Mouse (Mus musculus): ENCODE measurements around the gene Eme1. TPM values are rescaled to one million over a fixed set of nuclear protein-coding genes. Genes with fewer than 3 reads are reported as not detected.
"Not testable (repeated sequence)": the region's sequence is repeated elsewhere in the genome, so short reads cannot be mapped to it uniquely, and the experiment has no call there.

The Eme1 gene
- 7.3 and 13.5 TPM in 2 replicates for polyA plus RNA-seq (2012; rRNA removed)

DNA sequence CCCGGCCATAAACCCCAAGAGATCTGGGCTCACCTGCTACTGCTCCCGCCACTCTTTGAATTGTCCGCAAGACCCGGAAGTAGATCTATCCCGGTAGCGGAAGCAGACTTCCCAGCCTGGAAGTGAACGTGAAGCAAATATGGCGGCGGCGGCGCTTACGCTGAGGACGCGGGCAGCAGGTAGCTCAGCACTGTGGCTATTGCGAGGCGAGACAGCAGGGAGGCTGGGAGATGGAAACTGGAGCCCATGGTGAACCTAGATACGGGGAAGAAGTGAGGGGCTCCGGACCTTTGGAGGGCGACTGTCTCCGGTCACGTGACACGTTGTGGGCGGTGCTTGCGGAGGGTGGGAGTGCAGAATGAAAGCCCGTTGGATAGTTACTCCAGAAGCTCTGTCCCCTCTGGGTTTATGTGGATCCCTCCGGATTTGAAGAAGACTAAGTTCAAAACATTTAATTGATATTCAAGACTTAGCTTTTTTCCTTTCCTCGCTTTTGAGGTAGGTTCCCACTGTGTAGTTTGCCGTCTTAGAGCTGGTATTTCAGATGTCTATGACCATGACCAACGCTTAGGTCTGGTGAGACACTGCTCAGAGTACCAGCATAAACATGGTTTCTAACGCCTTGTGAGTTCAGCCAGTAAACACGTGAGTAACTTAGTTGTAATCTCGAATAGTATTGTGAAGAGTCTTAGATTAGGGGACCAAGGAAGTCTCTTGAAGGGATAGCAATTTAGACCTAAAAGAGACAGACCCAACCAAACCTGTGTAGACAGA lies at the start of gene Eme1, which contains the start of gene Mrpl27:
Gene Eme1 (minus strand): TSS at position 302 of the 774 bp plus-strand sequence.
Gene Mrpl27 (plus strand): TSS at position 105 of the 774 bp plus-strand sequence.
- TF ChIP-seq POLR2A (IDR thresholded peaks at IDR 0.05; ENCODE audit: borderline replicate concordance, extremely low read depth, insufficient read depth, insufficient read length, poor library complexity, severe bottlenecking) (peak; percentile 6; the same call in 1 of the 2 replicates), CTCF (IDR thresholded peaks at IDR 0.05; ENCODE audit: borderline replicate concordance, extremely low read depth, insufficient read depth, insufficient read length) (no peak)
- DNase-seq (ENCODE audit: low read depth), result peak; percentile 93

DNA sequence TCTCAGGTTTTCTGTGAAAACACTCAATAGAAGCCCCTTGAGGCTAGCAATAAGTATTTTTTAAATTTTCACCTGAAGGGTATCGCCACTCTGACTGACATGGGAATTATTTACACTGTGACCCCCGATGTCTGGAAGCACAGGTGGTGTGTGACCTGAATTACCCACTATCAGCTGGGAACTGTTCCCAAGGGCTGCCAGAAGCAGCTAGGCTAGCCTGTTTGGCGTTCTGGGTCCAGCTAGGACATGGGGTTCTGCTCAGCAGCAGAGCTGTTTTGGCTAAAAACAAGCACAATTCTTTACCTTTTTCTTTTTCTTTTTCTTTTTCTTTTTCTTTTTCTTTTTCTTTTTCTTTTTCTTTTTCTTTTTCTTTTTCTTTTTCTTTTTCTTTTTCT lies 48.4 kb upstream of the Eme1 start:
- no peak for TF ChIP-seq POLR2A (IDR thresholded peaks at IDR 0.05; ENCODE audit: borderline replicate concordance, extremely low read depth, insufficient read depth, insufficient read length, poor library complexity, severe bottlenecking)
- no peak for TF ChIP-seq CTCF (IDR thresholded peaks at IDR 0.05; ENCODE audit: borderline replicate concordance, extremely low read depth, insufficient read depth, insufficient read length)
- DNase-seq (ENCODE audit: low read depth), result no peak

DNA sequence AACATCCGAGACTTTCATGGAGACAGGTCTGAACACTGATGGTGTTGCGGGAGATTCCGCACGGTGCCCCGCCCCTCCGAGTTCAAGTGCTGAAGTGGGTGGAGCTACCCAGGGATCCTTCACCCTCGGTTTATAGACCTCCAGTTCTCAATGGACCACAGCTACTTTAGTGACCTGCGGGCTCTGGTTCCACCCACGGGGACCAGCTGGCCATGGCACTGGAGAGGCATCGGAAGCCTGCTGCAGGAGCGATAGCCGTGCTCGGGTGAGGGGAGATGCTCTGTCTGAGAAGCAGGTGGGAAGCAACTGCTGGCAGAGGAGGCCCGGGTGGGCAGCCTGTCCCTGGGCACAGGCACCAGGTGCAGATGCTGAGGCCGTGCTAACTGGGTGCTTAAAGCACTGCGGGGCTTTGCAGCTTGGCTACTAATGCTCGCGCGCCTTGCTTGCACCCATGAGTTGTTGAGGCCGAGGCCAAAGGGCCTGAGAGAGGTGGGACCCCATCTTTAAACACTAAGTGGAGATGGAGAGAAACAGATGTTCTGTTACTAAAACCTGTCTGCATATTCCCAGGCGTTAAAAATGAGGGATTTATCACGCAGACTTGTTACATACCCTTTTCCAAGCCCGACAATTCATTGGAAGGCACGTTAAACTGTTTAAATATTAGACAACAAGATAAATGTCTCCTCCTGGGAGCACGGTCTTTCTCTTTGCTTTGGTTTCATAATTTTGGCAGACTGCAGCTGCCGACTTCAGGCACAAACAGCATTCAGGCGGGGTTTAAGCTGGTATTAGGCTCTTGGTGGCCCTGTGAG lies 47.8 kb upstream of the Eme1 start:
- DNase-seq (ENCODE audit: low read depth), result peak; percentile 12
- no peak for TF ChIP-seq POLR2A (IDR thresholded peaks at IDR 0.05; ENCODE audit: borderline replicate concordance, extremely low read depth, insufficient read depth, insufficient read length, poor library complexity, severe bottlenecking)
- TF ChIP-seq CTCF (IDR thresholded peaks at IDR 0.05; ENCODE audit: borderline replicate concordance, extremely low read depth, insufficient read depth, insufficient read length), result no peak

DNA sequence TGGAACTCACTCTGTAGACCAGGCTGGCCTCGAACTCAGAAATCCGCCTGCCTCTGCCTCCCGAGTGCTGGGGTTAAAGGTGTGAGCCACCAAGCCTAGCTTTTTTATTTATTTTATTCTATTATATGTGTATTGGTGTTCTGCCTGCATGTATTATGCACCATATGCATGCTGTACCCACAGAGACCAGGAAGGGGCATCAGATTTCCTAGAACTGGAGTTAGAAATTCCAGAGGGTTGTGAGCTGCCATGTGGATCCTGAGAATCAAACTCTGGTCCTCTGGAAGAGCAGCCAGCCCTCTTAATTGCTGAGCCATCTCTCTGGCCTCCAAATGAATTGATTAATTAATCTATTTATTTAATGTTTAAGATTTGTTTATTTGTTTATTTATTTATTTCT lies 45.6 kb upstream of the Eme1 start:
- no peak for DNase-seq (ENCODE audit: low read depth)
- TF ChIP-seq CTCF (IDR thresholded peaks at IDR 0.05; ENCODE audit: borderline replicate concordance, extremely low read depth, insufficient read depth, insufficient read length) (no peak), POLR2A (IDR thresholded peaks at IDR 0.05; ENCODE audit: borderline replicate concordance, extremely low read depth, insufficient read depth, insufficient read length, poor library complexity, severe bottlenecking) (no peak)

DNA sequence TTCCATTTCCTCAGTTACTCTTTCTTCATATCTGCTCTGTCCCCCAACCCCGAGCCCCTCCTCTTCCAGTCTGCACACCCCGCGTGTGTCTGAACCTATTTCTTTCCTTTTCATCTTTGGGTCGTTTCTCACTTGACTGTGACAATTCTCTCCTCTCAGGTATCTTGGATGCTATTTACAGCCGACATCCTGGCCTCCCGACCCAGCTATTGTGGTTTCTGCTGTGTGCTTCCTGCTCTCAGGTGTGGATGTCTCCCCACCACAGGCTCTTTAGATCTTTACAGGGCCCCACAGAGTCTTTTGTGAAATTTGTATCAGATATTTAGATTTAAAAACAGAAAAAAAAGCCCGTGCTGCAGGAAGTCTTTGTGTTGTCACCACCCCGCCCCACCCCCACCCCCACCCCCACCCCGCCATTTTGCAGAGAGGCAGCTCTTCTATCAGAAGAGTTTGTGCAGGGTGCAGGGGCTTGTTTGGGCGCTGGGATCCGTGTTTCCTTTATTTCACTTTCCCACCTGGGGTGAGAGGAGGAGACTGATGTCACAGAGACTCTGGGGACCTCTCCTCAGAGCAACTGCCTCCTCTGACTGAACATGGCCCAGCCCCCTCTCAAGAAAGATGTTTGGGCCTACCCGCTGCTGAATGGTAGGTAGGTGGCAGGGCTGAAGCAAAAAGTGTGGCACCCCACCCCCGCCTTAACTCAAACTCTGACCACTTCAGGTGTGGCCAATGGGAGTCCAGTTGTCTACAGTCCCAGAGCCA lies 44.1 kb upstream of the Eme1 start:
- TF ChIP-seq CTCF (IDR thresholded peaks at IDR 0.05; ENCODE audit: borderline replicate concordance, extremely low read depth, insufficient read depth, insufficient read length) (no peak), POLR2A (IDR thresholded peaks at IDR 0.05; ENCODE audit: borderline replicate concordance, extremely low read depth, insufficient read depth, insufficient read length, poor library complexity, severe bottlenecking) (no peak)
- no peak for DNase-seq (ENCODE audit: low read depth)

DNA sequence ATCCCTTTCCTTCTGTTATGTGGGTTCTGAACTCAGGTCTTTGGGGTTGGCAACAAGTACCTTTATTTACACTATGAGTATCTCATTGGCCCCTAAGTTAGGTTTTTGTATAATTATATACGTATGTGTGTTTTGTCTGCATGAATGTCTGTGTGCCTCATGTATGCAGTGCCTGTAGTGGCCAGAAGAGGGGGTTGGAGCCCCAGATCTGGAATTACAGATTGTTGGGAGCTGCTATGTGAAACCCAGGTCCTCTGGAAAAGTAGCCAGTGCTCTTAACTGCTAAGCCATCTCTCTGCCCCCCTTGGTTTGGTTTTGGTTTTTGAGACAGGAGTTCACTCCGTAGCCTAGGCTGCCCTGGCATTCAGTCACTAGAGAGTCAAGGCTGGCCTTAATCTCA lies 43.4 kb upstream of the Eme1 start:
- TF ChIP-seq CTCF (IDR thresholded peaks at IDR 0.05; ENCODE audit: borderline replicate concordance, extremely low read depth, insufficient read depth, insufficient read length), result peak; percentile 11; the same call in 1 of the 2 replicates
- no peak for TF ChIP-seq POLR2A (IDR thresholded peaks at IDR 0.05; ENCODE audit: borderline replicate concordance, extremely low read depth, insufficient read depth, insufficient read length, poor library complexity, severe bottlenecking)
- DNase-seq (ENCODE audit: low read depth), result no peak

DNA sequence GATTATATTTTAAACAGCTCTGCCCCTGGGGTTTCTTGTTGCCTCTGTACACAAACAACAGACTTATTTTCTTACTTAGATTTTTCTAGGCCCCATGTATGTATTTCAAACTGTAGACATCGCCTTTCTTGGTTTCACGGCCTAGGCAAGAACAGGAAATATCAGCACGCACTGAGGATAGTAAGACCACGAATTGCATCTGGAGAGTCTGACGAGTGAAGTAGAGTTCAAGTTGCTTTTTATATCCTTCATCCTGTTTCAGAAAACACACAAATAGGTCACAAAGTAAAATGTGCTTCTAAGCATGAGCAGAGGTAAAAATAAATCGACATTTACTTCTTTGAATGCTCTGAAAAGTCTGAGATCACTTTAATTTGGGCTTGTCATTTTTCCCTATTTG lies 41.7 kb upstream of the Eme1 start:
- DNase-seq (ENCODE audit: low read depth), result no peak

DNA sequence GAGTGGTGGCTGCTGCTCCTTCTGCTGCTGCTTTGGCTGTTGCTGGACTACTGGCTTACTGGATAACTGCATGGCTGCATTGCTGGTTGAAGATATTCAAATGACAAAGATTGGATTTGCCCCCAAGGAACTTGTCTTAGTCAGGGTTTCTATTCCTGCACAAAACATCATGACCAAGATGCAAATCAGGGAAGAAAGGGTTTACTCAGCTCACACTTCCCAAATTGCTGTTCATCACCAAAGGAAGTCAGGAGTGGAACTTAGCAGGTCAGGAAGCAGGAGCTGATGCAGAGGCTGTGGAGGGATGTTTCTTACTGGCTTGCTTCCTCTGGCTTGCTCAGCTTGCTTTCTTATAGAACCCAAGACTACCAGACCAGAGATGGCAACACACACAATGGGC lies 38.7 kb upstream of the Eme1 start:
- DNase-seq (ENCODE audit: low read depth), result not testable (repeated sequence)

More for the DNA sequence above, 41.7 kb upstream of the Eme1 start:
- TF ChIP-seq CTCF (IDR thresholded peaks at IDR 0.05; ENCODE audit: borderline replicate concordance, extremely low read depth, insufficient read depth, insufficient read length), result no peak
- no peak for TF ChIP-seq POLR2A (IDR thresholded peaks at IDR 0.05; ENCODE audit: borderline replicate concordance, extremely low read depth, insufficient read depth, insufficient read length, poor library complexity, severe bottlenecking)

DNA sequence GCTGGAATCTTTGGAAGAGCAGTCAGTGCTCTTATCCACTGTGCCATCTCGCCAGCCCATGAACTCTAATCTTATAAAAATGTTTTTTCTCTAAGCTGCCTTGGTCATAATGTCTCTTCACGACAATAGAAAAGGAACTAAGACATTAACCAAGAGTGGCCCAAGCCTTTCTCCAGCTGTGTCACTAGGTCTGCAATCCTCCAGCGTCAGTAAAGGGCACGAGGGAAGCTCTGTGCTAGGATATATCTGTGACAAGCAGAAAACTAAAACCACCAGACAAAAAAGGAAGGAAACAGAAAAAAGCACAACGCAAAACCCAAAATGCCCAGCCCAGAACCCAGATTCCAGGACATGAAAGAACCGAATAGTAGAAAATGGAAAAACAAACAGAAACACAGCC lies 33.4 kb upstream of the Eme1 start:
- TF ChIP-seq CTCF (IDR thresholded peaks at IDR 0.05; ENCODE audit: borderline replicate concordance, extremely low read depth, insufficient read depth, insufficient read length), result no peak
- no peak for TF ChIP-seq POLR2A (IDR thresholded peaks at IDR 0.05; ENCODE audit: borderline replicate concordance, extremely low read depth, insufficient read depth, insufficient read length, poor library complexity, severe bottlenecking)
- no peak for DNase-seq (ENCODE audit: low read depth)

DNA sequence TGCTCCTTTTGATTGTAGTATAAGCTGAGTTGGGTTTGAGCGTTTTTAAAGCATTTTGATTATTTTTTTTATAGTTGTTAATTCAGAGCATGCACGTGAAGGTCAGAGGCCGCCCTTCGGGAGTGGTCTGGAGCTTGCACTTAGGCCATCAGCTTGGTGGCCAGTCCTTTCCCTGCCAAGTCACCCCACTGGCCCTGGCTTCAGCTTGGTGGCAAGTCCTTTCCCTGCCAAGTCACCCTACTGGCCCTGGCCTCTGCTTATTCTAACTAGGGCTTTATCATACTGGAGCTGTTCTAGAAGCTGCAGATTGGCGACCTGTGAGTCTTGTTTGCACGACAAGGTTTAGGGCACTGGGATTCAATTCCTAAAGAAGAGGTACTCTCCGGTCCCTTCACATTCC lies 28.7 kb upstream of the Eme1 start:
- TF ChIP-seq CTCF (IDR thresholded peaks at IDR 0.05; ENCODE audit: borderline replicate concordance, extremely low read depth, insufficient read depth, insufficient read length) (no peak), POLR2A (IDR thresholded peaks at IDR 0.05; ENCODE audit: borderline replicate concordance, extremely low read depth, insufficient read depth, insufficient read length, poor library complexity, severe bottlenecking) (no peak)
- no peak for DNase-seq (ENCODE audit: low read depth)

DNA sequence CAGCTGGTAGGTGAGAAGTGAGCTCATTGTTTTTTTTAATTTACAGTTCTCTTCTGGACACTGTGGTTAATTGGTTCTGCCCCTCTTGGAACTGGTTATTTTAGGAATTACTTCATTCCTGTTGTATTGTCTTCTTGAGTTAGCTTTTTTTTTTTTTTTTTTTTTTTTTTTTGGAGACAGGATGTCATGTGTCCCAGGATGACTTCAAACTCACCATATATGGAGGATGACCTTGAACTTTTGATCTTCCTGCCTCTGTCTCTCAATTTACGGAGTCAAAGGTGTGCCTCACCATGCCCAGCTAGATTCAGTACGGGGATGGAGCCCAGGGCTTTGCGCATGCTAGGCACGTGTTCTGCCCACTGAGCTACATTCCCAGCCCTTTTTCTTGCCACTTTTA lies 27.9 kb upstream of the Eme1 start:
- DNase-seq (ENCODE audit: low read depth), result no peak
- TF ChIP-seq CTCF (IDR thresholded peaks at IDR 0.05; ENCODE audit: borderline replicate concordance, extremely low read depth, insufficient read depth, insufficient read length) (no peak), POLR2A (IDR thresholded peaks at IDR 0.05; ENCODE audit: borderline replicate concordance, extremely low read depth, insufficient read depth, insufficient read length, poor library complexity, severe bottlenecking) (no peak)

All from brain, embryonic 14.5 days (tissue).